Mouse (Mus musculus) adrenal gland, postnatal 10 days (tissue): ENCODE measurements around the gene 2210017I01Rik. TPM values are rescaled to one million over a fixed set of nuclear protein-coding genes. Genes with fewer than 3 reads are reported as not detected.

Experiments used
- DNase-seq: peaks from one replicate; pipeline ENCODE4 v3.0.0; 2021; ENCODE audit warnings: mixed read lengths
- long read RNA-seq, 2 experiments: library from polyadenylated mRNA; stranded (forward); transcript quantifications; one replicate each; pipeline ENCODE4 v2.0.0; 2021
- total RNA-seq, 2 experiments: library from RNA; stranded (reverse); gene quantifications; 2 replicates each; pipeline ENCODE4 v1.2.3; 2021

The 2210017I01Rik gene
- not detected for total RNA-seq
- long read RNA-seq, experiment 1, result 0 reads
- long read RNA-seq, experiment 2, result 0 reads

DNA sequence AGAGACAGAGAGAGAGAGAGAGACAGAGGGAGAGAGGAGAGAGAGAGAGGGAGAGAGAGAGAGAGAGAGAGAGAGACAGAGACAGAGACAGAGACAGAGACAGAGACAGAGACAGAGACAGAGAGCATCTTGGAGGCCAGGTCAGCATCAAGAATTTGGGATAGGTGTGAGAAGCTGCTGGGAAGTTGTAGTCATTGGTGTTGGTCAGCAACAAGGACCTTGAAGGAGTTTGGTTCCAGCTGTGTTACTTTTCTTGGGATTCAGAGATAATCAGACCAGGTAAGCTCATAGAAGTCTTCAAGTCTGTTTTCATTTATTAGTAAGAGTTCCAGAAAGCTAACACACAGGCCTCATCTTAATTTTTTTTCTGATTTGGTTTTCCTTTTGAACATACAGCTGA, at the start of gene 2210017I01Rik:
TSS of gene 2210017I01Rik (minus strand) at position 101 of the 400 bp plus-strand sequence.
- no peak for DNase-seq

- no peak for DNase-seq
Measured at GRCm38 (mm10) chr3:92656826-92657225, 49.5 kb upstream of the 2210017I01Rik start, which contains the start of gene Lce1b. TSS of gene Lce1b (minus strand) at chr3:92656926.

- no peak for DNase-seq
Measured at GRCm38 (mm10) chr3:92648207-92648606, 40.9 kb upstream of the 2210017I01Rik start, which contains the start of gene Lce1a1. TSS of gene Lce1a1 (minus strand) at chr3:92648307.

DNA sequence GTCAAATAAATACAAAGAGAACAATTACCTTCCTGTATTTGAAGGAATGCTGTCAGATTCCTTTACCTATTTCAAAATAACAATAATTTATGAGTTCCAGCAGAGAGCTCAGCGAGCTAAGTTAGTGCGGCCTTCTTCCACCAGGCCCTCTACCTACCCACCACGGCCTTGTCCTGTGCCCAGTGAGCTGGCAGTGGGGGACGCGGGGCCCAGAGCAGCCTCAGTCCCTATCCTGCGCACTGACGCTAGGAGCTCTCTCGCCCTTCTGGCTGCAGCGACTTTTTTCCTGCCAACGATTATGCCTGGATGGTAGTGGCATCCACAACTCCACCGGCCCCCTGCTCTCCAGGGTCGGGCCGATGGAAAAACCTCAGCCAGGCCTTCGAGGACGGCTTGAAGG, 32.6 kb upstream of the 2210017I01Rik start:
- no peak for DNase-seq

GRCm38 (mm10) chr3:92638653-92638991, 31.3 kb upstream of the 2210017I01Rik start:
- no peak for DNase-seq

DNA sequence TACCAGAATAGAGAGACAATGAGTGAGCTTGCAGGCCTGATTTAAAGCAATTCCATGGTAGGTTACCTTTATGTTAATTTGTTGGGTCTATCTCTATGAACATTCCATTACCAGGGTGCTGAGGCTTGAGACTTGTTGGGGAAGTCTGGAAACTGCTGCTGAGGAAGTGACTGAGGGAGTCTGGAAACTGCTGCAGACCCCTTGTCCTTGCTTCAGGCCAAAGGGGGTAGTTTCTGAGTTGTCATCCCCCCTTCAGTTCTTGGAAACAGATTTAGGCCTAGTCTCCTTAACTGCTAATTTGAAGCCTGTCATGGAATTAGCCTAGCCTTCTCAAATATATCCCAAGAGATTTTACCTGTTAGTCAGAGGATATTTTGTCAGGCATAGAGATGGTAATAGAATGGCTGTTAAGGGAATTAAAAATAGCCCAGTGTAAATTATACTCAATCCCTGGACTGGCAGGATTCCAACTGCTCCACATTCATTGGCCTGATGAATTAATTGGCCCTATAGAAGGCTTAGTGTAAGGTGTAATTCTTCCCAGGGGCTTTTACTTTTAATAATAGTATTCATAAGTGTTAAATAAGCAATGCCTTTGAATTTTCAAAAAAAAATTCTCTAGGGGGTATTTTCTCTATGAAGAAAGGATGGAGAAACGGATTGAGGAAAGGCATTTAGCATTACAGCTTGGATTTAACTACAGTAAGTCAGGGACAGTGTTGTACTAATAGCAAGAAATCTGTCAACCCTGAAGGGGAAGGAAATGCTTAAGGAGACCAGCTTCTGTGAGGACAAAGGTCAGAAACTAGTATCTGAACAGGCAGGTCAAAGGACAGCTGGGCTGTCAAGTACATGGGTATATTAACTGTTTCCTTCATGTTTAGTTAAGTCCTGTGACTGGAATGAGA, 30.7 kb upstream of the 2210017I01Rik start:
- no peak for DNase-seq

DNA sequence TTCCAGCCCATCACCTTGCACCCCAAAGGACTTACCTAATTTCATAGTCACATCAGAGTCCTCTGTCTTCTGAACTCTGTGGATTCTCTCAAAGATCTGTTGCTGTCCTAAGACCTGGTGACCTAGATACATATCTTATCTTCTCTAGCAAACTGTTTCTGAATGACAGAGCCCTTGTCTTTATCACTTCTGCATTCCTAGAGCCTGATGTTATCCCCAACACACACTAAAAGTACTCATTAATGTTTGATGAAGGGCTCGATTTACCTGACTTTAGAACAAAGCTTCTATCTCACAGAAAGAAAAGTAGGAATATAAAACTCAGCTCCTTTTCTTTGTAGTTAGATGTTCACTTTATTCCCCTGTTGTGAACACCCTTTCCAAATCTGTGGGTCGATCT, 14.3 kb upstream of the 2210017I01Rik start, which contains the start of gene Lce6a:
TSS of gene Lce6a (minus strand) at position 101 of the 400 bp plus-strand sequence.
- no peak for DNase-seq

GRCm38 (mm10) chr3:92609804-92610203, 2.5 kb upstream of the 2210017I01Rik start:
- DNase-seq, result no peak

DNA sequence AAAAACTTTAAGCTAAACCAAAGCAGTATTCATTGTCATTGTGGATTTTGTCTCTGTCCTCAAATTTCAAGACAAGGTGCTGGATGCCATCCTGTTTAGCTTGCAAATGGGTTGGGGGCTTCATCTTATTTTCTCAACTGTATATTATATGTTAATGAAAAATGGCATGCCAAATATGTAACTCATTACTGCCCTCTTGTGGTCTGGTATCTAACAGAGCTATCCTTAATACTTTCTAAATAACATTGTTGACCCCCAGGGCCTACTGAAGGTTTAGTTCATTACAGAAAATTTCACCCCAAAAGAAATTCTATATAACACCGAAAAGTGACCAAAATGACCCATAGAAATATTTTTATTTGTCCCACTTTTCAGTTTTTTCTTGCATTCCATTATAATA, 5.1 kb downstream of the 2210017I01Rik start:
- no peak for DNase-seq

GRCm38 (mm10) chr3:92600456-92600855, 6.8 kb downstream of the 2210017I01Rik start:
- no peak for DNase-seq

DNA sequence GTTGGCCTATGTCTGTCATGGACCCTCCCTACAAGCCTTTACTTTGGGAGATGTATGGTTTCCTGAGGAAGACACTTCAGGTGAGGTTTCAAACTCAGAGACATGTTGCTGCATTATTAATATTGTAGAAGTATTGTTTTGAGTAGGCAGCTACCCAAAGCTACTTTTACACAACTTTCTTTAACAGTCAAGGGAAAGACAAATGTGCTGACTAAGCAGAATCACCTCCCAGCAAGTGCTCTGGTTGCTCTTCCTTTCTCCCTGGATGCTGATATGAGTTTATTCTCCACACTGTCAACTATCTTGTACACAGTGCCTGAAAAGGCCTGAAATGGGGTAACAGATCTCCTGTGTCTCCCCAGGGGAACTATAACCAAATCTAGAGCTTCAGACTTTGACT, 7.3 kb downstream of the 2210017I01Rik start:
- no peak for DNase-seq

- DNase-seq, result no peak
Measured at GRCm38 (mm10) chr3:92598429-92598828, 8.9 kb downstream of the 2210017I01Rik start.

DNA sequence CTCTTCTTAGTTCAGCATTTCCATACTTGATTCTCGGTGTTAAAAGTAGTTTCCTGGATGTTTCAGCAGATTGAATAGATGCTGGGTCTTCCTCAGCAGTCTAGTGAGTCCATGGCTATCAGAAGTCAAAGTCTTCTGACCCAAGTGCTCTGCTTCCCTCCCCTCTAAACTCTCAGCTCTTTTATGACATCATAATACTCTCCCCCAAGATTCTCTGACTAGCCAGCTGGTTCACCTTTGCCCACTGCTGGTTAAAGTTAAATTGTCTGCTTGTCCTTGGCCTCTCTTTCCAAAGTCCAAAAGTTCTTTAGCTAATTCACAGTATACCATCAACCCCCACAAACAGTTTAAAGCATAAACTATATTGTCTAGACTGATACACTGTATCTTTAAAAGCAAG, 18.4 kb downstream of the 2210017I01Rik start, which contains the start of gene Smcp:
TSS of gene Smcp (minus strand) at position 140 of the 400 bp plus-strand sequence.
- DNase-seq, result no peak

DNA sequence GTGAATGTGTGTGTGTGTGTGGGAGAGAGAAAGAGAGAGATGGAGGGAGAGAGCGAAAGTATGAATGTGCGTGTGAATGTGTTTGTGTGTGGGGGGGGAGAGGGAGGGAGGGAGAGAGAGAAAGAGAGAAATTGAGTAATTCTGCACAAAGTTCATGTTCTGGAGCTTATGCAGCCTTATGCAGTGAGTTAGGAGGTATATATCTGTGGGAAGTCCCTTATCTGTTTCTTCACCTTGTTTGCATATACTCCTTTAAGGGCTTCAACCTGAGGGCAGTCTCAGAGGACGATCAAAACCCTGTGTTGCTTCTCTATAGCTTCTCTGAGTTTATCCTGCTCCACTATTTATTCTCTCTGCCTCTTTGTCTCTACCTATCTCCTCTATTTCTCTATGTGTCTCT, 20.1 kb downstream of the 2210017I01Rik start:
- DNase-seq, result no peak

- DNase-seq, result no peak
Measured at GRCm38 (mm10) chr3:92585055-92585454, 22.2 kb downstream of the 2210017I01Rik start.

DNA sequence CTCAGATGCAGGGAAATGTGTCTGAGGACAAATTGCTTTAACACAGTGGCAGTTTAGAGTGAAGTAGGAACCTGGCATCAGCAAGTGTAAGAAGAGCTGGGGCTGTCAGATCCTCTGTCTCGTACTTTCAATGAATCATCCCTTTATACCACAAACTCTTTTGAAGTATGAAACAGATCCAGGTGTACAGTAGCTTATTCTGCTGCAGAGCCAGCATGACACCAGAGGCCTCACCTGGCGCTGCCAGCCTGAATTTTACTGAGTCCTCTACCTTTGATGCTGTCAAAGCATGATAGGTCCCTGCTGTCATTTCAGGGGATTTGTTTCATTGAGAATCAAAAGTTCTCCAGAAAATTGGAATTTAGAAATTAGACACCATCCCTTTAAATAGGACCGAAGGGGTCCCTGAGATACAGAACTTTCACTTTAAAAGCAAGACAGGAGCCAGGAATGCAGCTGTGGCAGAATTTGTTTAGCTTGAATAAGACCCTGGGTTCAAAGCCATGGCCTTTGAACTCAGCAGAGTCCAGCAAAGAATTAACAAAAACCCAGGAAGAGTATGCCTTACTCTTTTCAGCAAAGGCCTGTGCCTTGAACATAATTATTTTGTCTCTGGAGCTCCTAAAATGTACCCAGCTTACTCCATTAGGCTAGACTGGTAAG, 24.0 kb downstream of the 2210017I01Rik start:
- DNase-seq, result no peak

GRCm38 (mm10) chr3:92579508-92579907, 27.8 kb downstream of the 2210017I01Rik start:
- no peak for DNase-seq

DNA sequence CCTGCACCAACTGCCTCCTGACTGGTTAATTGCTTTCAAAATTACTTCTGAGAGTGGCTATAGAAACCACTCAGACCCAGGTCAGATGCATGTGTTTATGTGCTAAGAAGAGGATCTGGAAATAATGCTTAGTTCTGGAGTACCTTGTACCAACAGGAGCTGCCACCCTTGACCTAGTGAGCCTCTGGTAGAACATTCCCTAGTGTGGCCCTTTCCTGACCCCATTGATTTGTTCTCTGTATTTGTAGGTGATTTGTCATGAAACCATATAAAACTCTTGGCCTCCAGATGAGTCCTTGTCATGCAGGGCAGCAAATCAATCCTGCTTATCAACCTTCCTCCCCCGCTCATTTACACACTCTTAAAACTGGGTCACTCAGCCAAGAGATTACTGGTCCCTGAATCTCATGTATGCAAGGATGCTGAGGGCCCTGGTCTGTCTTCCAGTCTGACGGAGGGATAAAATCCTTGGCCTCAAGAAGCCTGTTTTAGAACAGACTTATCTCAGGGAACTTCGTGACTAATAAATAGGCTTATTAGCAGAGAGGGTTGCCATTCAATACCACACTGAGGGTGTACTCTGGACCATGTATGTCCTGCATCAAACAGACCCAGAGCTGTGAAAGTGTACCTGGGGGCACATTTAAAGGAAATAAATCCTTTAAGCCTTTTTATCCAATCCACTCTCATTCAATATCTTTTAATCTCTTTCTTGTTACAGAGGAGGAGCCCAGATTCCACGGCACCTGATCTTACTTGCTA, 28.5 kb downstream of the 2210017I01Rik start:
- DNase-seq, result no peak

- DNase-seq, result no peak
Measured at GRCm38 (mm10) chr3:92573449-92574041, 33.7 kb downstream of the 2210017I01Rik start, which contains the start of gene Ivl. TSS of gene Ivl (minus strand) at chr3:92573735.

GRCm38 (mm10) chr3:92572514-92573155, 34.7 kb downstream of the 2210017I01Rik start:
- DNase-seq, result no peak

GRCm38 (mm10) chr3:92568752-92569151, 38.5 kb downstream of the 2210017I01Rik start:
- DNase-seq, result no peak
